Mouse (Mus musculus) CH12.LX (cell line): ENCODE measurements at regions not wholly inside any gene's neighbourhood (a gene's known extent, or its start where the extent isn't known, plus 50 kb on each side); places are given as distances from the start of the nearest gene placed in this dataset.

ENCODE experiments used
- DNase-seq: peaks from one replicate; pipeline ENCODE4 v3.0.0-alpha.2; 2013; ENCODE audit errors: extremely low read depth
- H3K27ac ChIP-seq: 2 replicates; pipeline ENCODE4 v1.5.1; 2012; ENCODE audit warnings: low read depth, mild to moderate bottlenecking, control low read depth, moderate library complexity; ENCODE audit not compliant: insufficient read depth
- H3K27me3 ChIP-seq: replicated peaks from 2 replicates; pipeline ENCODE3; 2012; ENCODE audit warnings: inconsistent platforms
- H3K36me3 ChIP-seq, 2 experiments: replicated peaks in 1 of 2; 2 replicates each; pipeline versions ENCODE3 to v1.6.1; 2012; ENCODE audit warnings: inconsistent platforms in 1 of 2, low read length in 1 of 2, mild to moderate bottlenecking in 1 of 2, mixed read lengths in 1 of 2, moderate library complexity in 1 of 2; ENCODE audit not compliant: control insufficient read depth in 1 of 2, insufficient read depth in 1 of 2
- H3K4me1 ChIP-seq, 2 experiments: 2 replicates each; pipeline ENCODE4 v1.6.1; 2012; ENCODE audit warnings: inconsistent platforms in 1 of 2, moderate library complexity in 1 of 2; ENCODE audit not compliant: insufficient read depth in 2 of 2, control insufficient read depth in 1 of 2
- H3K4me2 ChIP-seq: 2 replicates; pipeline ENCODE4 v1.6.1; 2012; ENCODE audit warnings: low read depth, mild to moderate bottlenecking, control low read depth; ENCODE audit not compliant: poor library complexity, insufficient read depth, severe bottlenecking
- H3K4me3 ChIP-seq, 3 experiments: fragments of 150-350 bp in 1 of 3; sonication (generic) in 1 of 3; replicated peaks in 1 of 3; 2 replicates each; pipeline versions ENCODE3 to v1.5.1; 2011 to 2012; ENCODE audit warnings: low read depth in 2 of 3, low read length in 2 of 3, mild to moderate bottlenecking in 2 of 3, moderate library complexity in 2 of 3, control low read depth in 1 of 3, improper control_type of control experiment in 1 of 3, inconsistent platforms in 1 of 3, mixed read lengths in 1 of 3; ENCODE audit not compliant: poor library complexity in 1 of 3
- H3K79me2 ChIP-seq: replicated peaks from 2 replicates; pipeline ENCODE4 v1.6.1; 2012; ENCODE audit warnings: mild to moderate bottlenecking, moderate library complexity; ENCODE audit not compliant: control insufficient read depth, poor library complexity, insufficient read depth, severe bottlenecking; ENCODE audit errors: extremely low read depth
- H3K9ac ChIP-seq: 2 replicates; pipeline ENCODE4 v1.6.1; 2012; ENCODE audit warnings: low read depth, mild to moderate bottlenecking, control low read depth, moderate library complexity; ENCODE audit not compliant: insufficient read depth
- H3K9me3 ChIP-seq: replicated peaks from 2 replicates; pipeline ENCODE3; 2012; ENCODE audit warnings: low read length, inconsistent platforms, mixed read lengths
- CTCF ChIP-seq, 2 experiments: IDR thresholded peaks in 1 of 2; conservative IDR thresholded peaks in 1 of 2; 2 replicates each; pipeline ENCODE4 v1.5.1; 2011 to 2012; ENCODE audit warnings: low read depth in 2 of 2, low read length in 2 of 2, improper control_type of control experiment in 1 of 2, inconsistent platforms in 1 of 2, mild to moderate bottlenecking in 1 of 2, moderate library complexity in 1 of 2
- ETS1 ChIP-seq: conservative IDR thresholded peaks from 2 replicates; pipeline ENCODE4 v1.6.1; 2012; ENCODE audit warnings: low read depth, mild to moderate bottlenecking, inconsistent platforms, low read length, improper control_type of control experiment, moderate library complexity
- GABPA ChIP-seq: IDR thresholded peaks from 2 replicates; pipeline ENCODE4 v1.6.1; 2012; ENCODE audit warnings: low read depth, low read length, improper control_type of control experiment, inconsistent platforms; ENCODE audit not compliant: insufficient replicate concordance
- HCFC1 ChIP-seq: IDR thresholded peaks from 2 replicates; pipeline ENCODE4 v1.6.1; 2012; ENCODE audit warnings: low read depth, mild to moderate bottlenecking, inconsistent platforms, low read length, improper control_type of control experiment
- JUND ChIP-seq: conservative IDR thresholded peaks from 2 replicates; pipeline ENCODE4 v1.6.1; 2011; ENCODE audit warnings: low read depth, low read length, improper control_type of control experiment
- MAX ChIP-seq: IDR thresholded peaks from 2 replicates; pipeline ENCODE4 v1.6.1; 2011; ENCODE audit warnings: low read length, improper control_type of control experiment
- MXI1 ChIP-seq: IDR thresholded peaks from 2 replicates; pipeline ENCODE4 v1.6.1; 2011; ENCODE audit warnings: mild to moderate bottlenecking, low read depth, low read length, improper control_type of control experiment
- MYC ChIP-seq: IDR thresholded peaks from 2 replicates; pipeline ENCODE4 v1.6.1; 2011; ENCODE audit warnings: low read depth, mild to moderate bottlenecking, improper control_type of control experiment, low read length
- RAD21 ChIP-seq: IDR thresholded peaks from 2 replicates; pipeline ENCODE4 v1.6.1; 2011; ENCODE audit warnings: low read depth, mild to moderate bottlenecking, low read length, improper control_type of control experiment, moderate library complexity
- SMC3 ChIP-seq: IDR thresholded peaks from 2 replicates; pipeline ENCODE4 v1.6.1; 2011; ENCODE audit warnings: low read depth, low read length, improper control_type of control experiment
- ZC3H11A ChIP-seq: IDR thresholded peaks from 2 replicates; pipeline ENCODE4 v1.6.1; 2012; ENCODE audit warnings: low read depth, mild to moderate bottlenecking, inconsistent platforms, low read length, improper control_type of control experiment
- ZKSCAN1 ChIP-seq: IDR thresholded peaks from 2 replicates; pipeline ENCODE4 v1.6.1; 2012; ENCODE audit warnings: low read depth, inconsistent platforms, low read length, improper control_type of control experiment, borderline replicate concordance
- ZNF384 ChIP-seq: IDR thresholded peaks from 2 replicates; pipeline ENCODE4 v1.6.1; 2012; ENCODE audit warnings: low read depth, low read length, improper control_type of control experiment, inconsistent platforms
- dilution Hi-C: fragments of 300-500 bp; cut with MboI; formaldehyde crosslinking; loops from 2 replicates; pipeline ENCODE4 v1.14.3; 2020; ENCODE audit warnings: low sequenced_read_pairs; ENCODE audit not compliant: extremely low pct_unique_long_range_greater_than_20kb, extremely low pct_ligation_motif_present
- in situ Hi-C: fragments of 300-500 bp; cut with MboI; formaldehyde crosslinking; loops from 3 replicates; pipeline ENCODE4 v1.14.3; 2019; ENCODE audit warnings: low sequenced_read_pairs, low pct_ligation_motif_present, low pct_unique_long_range_greater_than_20kb, mixed read lengths

DNA sequence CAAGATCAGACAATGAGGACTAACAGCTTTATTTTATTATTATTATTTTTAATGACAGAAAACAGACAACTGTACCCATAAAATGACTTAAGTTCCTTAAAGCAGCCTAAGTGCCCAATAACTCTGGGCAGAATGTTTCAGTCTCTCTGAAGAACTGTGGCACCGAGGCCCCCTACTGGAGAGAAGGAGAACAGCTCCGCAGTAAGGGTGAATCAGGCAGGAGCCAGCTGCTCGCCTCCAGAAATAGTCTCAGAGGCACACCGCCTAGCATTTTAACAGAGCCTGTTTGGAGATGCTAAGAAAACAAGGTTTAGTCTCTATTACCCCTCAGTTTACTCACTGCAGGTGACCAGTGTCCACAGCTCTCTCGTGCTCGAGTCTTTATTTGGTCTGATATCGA lies 86.2 kb downstream of the Tbx4 start:
- TF ChIP-seq RAD21 (peak; percentile 99), CTCF (conservative IDR thresholded peaks at IDR 0.05 in 1 of 2, IDR thresholded peaks at IDR 0.05 in 1 of 2; ENCODE audit: low read depth in 2 of 2, low read length in 2 of 2) (peak; percentile 95 to 99), ZC3H11A (peak; percentile 94), ZNF384 (no peak), SMC3 (peak; percentile 99), ZKSCAN1 (no peak)
- TF ChIP-seq, all 38 proteins: peak for 4
- H3K36me3 ChIP-seq, result no peaks in the 10 kb centered on the region
- peak; percentile 84 for DNase-seq
- no peak overlapping the region for H3K4me3 ChIP-seq
- H3K79me2 ChIP-seq, result no peaks in the 10 kb centered on the region
- H3K27me3 ChIP-seq, result no peaks in the 10 kb centered on the region
- H3K9me3 ChIP-seq, result no peaks in the 10 kb centered on the region
- dilution Hi-C loops, result no loop called here
- no peak overlapping the region for H3K27ac ChIP-seq
- H3K4me1 ChIP-seq, result peaks cover 0 to 7% of the 10 kb centered on the region in 2 experiments; a peak in 2 of 4 replicates
- in situ Hi-C loops, result loop anchor here (5.0 kb wide), 1 partner anchor 125 kb away; no protein-coding TSS in a partner anchor
- no peak overlapping the region for H3K9ac ChIP-seq
- no peak overlapping the region for H3K4me2 ChIP-seq

DNA sequence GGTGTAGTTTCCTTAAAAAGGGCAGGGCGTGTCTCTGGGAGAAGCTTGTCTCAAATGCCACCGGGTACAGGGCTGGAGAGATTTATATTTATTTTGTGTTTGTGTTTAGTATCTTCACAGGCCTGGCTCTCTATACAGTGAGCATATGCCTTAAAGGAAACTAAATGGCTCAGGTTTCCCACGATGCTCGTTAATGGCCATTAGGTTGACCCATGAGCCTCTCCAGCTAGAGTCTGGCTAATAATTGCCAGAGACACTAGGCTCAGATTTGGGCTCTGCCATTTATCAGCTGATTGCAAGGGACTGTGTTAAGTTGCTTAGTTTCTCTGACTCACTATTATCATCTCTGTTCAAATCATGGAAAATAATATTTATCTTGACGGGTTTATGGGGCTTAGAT lies 87.5 kb downstream of the Tbx4 start:
- no peak overlapping the region for H3K27ac ChIP-seq
- DNase-seq, result no peak
- H3K27me3 ChIP-seq, result no peaks in the 10 kb centered on the region
- no peak overlapping the region for H3K4me3 ChIP-seq
- no peaks in the 10 kb centered on the region for H3K9me3 ChIP-seq
- H3K4me2 ChIP-seq, result no peak overlapping the region
- dilution Hi-C loops (no loop called here), in situ Hi-C loops (loop anchor here (5.0 kb wide), 1 partner anchor 126 kb away; no protein-coding TSS in a partner anchor)
- peaks cover 0 to 11% of the 10 kb centered on the region in 2 experiments; a peak in 2 of 4 replicates for H3K4me1 ChIP-seq
- no peak for TF ChIP-seq HCFC1
- no peak for TF ChIP-seq MYC
- TF ChIP-seq MAX, result no peak
- no peak for TF ChIP-seq MXI1
- no peak for TF ChIP-seq ETS1
- no peak for TF ChIP-seq GABPA
- TF ChIP-seq JUND, result no peak
- no peak for TF ChIP-seq ZKSCAN1
- no peak for TF ChIP-seq RAD21
- no peaks in the 10 kb centered on the region for H3K36me3 ChIP-seq
- no peaks in the 10 kb centered on the region for H3K79me2 ChIP-seq
- no peak overlapping the region for H3K9ac ChIP-seq
